Mouse (Mus musculus) urinary bladder, postnatal 25 days (tissue): ENCODE measurements at regions not wholly inside any gene's neighbourhood (a gene's known extent, or its start where the extent isn't known, plus 50 kb on each side); places are given as distances from the start of the nearest gene placed in this dataset.

ENCODE experiments used
- DNase-seq: peaks from one replicate; pipeline ENCODE4 v3.0.0; 2022; ENCODE audit warnings: low spot score

DNA sequence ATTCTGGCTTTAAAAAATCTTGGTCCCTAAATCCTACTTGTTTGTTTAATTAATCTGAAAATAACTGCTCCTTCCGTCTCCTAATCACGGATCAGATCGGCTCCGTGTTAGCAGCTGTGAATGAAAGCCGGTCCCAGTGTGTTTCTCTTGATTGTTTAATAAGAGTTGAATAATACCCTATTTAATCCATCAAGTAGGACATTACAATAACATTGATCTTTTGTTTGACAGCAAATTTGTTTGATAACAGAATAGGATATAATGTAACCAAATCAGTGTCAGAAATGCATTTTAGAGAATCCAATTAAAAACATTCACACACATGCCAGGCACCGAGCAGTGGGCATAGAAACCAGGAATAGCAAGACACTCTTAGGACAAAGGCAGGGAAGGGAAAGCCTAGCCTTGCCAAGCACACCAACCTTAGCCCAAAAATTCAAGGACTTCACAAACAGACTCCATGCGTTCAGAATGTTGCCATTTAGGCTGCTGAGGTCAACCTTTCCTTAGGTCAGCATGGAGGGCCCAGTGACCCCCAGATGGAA, 332.5 kb upstream of the Meis1 start:
- DNase-seq: no peak

DNA sequence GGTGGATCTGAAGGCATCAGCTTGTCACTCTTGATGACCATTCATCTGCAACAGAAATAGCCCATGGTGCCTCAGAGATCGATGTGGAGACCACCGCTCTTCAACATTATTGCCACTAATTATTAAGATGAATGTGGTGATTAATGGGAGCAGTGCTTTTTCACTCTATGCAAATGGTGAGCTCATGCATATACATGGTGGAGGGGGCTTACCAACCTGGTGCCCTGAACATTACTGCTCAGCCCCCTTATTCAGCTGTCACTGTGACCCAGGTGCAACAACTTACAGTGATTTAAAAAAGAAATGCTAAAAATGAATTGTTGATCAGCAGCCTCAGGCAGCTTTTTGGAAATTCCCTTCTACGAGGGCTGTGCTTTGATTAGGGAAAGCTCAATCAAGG, 334.9 kb upstream of the Meis1 start:
- no peak for DNase-seq

DNA sequence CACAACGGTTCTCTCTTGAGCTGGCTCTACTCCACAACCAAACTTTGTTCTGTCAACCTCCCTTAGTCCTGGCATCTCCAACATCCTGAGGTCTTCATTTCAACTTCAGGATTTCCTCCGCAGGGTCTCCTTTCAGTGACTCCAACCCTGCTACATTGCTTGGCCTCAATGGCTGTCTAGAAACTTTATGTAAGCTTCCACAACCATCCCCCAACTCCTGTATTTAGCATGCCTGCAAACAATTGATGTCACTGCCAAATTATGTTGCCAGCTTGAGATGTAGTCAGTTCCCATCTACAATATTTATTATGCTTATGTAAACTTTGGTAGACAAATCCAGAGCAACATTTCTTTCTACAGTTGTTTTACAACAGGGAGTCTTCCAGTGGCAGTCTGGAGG, 336.4 kb upstream of the Meis1 start:
- DNase-seq: no peak

DNA sequence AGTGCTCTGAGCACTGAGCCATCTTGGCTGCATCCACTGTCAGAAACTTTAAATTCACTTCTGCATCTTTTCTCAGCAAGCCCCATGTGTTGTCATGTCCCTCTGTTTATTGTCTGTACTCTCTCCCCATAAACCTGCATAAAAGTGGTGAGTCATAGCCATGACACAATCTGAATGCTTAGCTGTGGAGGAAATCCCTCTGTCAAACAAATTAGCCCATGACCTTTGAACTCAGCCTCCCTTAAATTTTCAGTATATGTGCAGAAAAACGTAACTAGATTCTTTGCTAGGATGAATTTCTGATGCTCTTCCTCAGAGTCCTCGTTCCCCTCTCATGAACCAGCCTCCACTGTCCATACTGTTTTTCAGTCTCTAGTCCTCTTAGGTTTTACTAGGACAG, 337.4 kb upstream of the Meis1 start:
- no peak for DNase-seq

DNA sequence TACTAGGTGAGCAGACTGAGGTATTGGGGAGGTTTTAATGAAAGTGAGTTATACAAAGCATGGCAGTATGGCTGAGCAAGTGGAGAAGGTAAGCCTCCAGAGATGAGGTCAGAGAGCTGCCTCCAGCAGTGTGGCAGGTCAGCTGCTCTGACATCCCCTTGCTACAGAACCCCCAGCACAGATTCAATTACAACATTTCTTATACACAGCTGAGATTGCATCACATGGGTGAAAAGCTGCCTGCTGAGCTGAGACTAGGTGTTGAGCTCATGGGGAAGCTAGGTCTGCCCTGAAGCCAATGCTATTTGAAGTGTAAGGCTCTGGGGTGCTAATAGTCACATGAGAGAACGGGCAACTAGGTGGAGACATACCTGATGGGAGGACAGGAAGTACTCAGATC, 350.4 kb upstream of the Meis1 start:
- no peak for DNase-seq

DNA sequence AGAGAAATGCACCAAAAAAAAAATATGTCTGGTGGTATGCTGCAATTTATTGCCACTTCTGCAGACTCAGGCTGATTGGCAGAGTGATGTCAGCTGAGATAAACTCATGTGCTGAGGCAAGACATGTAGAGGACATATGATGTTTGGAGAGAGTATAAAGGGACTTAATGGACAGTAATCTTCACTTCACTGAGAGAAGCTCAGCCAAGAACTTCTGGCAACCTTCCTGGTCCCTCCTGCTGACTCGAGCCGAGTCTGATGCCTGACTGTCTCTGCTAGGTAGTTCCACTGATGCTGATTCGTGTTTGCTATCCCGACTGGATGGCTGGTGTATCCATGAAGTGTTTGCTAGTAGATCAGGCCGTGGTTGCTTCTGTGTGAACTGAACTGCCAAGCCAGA, 354.7 kb upstream of the Meis1 start:
- no peak for DNase-seq

DNA sequence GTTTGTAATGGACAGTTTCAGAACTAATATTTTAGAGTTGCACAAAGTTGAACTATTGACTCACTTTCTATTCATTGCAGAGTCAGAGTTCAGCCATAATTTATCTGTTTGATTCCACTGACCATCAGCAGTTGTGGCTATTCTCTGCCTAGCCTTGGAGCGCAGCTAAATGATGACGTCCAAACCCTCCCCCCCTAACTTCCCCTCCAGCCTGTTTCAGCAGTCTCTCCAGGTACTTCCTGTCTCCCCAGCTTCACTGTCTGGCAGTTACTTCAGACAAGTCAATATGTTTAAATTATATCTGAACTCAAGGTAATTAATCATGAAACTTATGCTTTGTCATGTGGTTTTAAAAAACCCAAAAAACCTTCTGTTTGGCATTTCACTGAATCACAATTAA, 362.1 kb upstream of the Meis1 start:
- DNase-seq: no peak

DNA sequence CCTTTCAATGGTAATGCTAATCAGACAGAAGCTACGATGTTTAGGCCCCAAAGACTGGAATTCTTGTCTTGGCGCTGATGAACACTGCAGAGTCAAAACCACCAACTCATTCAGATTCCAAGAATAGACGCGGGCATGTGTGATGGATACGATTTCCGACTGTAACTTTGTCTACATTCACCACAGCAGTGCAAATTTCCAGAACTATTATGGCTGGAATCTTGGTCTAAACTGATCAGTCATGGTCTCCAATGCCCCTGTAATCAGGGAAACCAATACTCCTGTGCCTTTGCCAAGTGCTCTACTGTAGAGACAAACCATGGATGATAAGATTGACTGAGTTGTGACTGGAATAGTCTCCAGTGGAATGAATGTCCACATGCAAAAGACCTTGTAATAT, 370.4 kb upstream of the Meis1 start:
- no peak for DNase-seq

DNA sequence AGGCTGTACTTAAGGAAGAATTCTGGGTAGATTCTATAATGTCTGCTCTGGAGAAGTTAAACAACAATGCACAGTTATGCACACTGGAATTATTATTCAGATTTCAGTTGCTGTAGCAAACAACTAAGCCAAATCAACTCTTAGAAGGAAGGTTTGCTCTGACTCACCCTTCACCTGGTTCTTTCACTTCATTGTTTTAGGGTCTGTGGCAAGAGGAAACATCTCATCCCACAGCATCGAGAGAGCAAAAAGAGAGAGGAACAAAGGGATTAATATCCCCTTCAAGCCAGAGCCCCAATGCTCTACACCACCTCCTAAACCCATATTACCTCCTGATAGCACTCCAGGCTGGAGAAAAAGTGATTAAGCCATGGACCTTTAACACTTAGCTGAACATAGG, 373.4 kb upstream of the Meis1 start:
- DNase-seq: no peak

DNA sequence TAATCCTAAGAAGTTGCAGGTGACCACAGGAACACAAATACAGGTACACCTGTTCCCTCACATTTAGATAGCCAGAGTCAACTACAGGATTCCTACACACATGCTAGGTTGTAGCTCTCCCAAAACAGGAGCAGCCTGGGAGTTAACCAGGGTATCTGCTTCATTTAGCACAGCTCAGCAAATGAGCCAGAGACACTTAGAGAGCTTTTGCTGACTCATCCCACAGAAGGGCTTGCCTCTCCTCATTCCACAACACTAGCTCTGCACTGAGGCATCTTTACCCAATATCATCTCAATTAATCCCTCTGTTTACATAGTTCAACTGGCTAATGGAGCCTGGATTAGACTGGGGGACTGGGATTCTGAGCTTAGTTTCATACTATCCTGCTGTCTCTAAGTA, 375.6 kb upstream of the Meis1 start:
- DNase-seq: no peak

DNA sequence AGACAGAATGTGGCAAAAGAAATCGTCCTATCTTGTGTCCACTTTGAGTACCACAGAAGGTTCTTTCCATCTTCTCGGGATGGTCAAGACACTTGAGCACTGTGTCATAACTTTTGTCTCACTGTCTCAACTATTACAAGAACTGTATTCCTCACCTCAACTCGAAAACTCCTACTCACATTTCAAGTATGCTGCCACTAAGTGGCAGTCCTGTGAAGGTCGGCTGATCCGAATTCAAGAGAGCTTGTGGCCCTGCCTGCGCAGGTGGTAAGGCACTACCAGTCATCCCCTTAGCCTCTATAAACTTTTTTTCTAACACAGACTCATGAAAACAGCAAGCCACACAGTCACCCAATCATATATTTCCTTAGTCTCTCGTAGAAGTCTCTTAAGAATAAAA, 381.6 kb upstream of the Meis1 start:
- DNase-seq: no peak

DNA sequence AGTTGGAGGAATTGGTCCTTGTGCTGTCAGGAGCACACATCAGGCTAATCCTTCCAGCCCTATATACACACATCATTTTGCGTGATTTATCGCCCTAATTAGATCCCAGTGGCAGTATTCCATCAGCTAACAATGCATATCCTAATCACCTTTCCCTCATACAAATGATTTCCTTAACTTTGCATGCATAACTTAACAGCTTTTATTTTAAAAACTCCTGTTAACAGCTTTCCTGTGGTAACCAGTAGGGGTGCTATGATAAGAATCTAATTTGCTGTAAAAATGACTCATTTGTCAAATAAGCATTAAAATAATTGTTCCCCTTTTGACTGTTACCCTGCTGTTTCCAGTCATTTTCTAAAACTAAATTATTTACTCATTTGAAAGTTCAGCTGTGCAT, 401.4 kb upstream of the Meis1 start:
- DNase-seq: no peak

DNA sequence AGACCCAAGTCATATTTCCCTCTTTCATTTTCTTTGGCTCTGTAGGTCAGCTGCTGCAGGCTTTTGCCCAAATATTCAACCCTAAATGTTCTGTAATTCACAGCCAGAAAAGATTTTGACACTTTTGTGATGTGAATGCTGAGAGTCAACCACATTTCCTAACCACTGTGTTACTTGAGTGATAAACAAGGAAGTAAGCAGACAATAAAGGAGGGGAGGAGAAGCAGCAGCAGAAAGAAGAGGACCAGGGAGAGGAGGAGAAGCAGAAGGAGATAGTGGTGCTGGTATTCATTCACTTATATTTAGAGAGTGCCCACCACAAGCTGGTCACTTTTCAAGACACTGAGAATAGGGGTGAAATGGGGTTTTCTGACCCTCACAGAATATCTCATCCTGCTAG, 404.5 kb upstream of the Meis1 start:
- no peak for DNase-seq

DNA sequence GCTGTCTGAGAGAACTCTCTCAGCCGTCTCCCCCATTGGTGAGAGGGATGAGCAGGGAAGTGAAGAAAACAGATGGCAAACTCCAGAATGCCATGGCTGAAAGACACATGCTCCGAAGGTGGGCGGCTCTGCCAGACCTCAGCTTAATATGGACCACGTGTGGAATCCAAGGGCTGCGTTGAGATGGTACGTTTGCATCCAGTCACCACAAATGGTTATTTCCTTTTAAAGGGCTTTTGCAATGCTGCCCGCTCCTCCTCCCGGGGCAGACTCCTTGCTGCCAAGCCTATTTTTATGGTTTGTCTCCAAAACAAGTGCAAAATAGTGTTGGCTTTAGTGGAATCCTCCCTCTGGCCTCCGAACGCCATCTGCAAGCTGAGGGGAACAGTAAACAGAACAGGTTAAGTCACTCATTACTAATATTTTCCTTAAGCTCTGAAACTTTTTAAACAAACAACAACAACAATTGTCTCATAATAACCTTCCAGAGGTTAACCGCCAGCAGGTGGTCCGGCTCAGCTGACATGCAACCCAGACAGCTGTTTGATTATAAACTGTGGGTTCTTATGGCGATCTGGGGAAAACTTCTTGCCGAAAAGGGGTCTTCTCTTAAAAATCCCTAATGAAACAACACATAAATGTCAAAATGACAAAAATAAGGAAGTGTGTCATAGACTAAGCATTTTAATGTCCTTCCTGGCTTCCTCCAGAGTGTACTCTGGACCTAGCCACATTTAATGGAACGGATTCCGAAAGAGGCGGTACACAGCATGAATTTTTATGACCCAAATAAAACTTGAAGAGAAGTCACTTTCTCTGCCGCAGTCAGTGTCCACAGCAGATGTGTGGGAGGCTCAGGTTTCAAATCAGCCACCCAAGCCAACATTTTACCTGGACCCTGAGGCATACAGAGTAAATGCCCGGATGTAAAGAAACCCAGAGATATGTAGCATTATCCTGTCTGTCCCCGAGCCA, 405.3 kb upstream of the Meis1 start:
- DNase-seq: peak; percentile 11

DNA sequence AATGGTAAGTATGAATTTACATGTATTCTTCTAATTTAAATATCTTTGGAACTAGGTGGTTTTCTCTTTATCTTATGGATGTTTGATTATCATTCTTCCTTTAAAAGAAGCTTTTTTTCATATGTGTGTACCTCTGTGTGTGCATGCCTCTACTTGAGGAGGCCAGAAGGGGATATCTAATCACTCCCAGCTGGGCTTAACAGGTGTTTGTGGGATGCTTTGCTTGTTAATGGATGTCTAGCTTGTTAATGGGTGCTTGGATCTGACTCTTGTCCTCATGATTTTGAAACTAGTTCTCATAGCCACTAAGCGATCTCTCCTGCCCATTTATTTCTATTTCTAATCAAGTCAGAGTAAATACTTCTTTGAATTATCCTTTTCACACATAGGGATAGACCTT, 408.8 kb upstream of the Meis1 start:
- no peak for DNase-seq

DNA sequence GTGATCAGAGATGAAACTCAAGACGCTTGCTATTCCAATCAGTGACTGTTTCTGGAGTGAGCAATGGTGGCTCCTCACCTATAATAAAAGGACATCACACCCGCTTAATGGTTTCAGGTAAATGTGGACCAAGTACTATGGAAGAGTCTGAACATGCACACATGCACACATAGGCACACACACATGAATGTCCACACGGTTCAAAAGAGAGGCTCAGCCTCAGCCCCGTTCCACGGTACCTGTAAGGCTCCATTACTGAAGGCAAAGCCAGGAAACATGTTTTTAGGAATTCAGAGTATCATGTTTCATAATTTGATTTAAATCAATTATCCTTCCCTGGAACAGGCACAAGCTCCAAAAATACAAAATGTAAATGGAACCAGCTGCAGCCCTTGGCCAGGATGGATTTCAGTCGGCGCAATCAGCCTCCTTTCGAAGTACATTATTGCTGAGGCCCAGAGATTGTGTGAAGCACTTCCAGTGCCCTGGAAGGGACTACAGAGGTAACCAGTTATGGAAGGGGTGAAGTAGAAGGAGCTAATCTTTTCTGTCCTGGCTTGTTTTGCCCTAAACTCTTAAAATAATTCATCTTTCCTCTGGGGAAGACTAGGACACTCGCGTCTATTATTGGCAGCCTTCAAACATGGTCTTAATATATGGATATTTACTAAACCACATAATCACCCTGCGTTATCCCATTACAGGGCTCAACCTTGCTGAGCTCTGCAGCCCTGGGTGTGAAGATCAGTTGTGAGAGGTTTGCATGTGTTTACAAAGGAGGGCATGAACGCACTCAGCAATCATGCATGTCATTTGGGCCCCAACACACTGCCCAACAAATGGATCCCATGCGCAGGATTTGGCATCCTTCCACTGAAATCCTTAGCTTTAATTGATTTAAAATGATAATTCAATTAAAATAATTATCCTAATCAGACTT, 415.2 kb upstream of the Meis1 start:
- DNase-seq: no peak

DNA sequence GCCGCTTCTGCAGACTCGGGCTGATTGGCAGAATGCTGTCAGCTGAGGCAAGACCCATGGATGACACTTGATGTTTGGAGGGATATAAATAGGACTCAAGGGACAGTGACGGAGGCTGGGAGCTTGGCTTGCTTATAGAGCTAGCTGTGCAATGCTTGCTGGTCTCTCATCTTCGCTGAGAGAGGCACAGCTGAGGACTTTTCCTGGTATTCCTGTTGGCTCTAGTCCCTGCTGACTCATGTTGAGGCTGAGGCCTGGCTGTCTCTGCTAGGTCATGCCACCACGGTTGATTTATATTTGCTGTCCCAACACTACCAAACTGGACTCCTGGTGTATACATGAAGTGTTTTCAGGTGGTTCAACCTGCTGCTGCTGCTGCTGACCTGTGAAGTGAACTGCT, 419.6 kb upstream of the Meis1 start:
- no peak for DNase-seq

DNA sequence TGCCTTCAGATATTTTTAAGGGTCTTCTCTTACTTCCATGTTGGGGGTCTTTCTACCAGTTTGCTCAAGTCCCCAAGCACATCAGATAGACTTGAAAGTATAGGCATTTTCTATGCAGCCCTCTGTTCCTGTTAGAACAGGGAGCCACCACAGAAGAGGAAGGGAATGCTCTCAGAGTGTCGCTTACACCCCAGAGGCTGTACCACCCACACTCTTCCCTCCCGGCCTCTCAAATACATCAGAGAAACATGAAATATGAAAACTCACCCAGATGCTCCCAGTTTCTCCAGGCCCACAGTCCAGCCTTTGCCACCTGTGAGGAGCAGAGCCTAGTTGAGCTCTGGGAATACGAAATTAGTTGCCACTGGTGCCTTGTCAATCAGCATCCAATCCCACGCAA, 423.2 kb upstream of the Meis1 start:
- DNase-seq: no peak

DNA sequence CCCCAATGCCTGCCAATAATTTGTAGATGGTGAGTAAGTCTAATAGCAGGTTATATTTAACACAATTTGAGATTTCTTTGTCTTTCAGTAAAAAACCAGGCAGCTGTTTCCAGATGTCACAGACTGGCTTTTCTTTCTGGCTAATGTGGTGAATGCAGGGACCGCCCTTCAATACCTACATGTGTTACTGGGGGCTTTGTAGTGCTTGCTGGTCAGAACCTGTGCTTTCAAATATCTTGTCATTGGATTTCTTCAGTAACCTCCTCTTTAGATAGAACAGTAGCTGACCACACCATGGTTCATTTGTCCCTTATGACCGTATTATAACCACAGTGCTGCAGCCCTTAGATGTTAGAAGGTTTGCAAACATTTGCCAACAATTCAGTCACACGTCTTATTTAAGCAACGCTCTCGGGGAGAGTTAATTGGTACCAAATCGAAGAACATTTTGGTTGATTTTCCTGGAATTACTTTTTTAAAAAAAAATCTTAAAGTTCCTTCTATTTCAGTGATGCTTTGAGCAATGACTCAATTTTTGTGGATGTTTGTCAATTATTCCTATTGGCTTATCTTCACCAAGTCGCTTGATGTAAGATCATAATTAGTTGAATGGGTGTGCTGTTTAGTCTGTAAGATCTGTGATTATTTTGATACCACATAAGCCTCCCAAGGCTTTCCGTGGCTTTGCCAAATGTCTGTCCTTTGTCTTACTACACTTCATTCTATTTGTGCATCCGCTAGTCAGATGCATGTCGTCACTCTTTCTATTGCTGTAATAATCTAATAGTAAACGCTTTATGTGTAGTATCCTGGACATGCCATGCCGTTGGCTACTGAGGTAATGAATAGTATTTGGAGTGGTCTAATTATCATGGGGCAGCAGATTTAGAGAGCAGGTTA, 436.9 kb upstream of the Meis1 start:
- DNase-seq: no peak

DNA sequence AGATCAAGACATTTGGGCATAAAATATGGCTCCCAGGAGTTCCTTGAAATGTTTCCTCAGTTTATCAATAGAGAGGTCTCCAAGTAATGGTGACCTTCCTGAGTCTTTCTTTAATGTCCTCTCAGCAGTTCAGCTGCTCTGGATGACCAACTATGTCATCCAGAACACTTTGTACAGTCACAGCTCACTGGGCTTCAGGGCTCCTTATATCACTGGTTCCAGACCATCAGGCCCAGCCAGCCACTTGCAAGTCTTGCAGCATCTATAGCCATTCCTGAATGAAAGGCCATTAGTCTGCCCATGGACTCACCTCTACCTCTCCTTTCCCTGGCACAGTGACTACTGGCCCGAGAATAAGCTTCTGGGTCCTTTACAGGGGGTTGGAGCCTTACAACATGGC, 437.8 kb upstream of the Meis1 start:
- DNase-seq: no peak

DNA sequence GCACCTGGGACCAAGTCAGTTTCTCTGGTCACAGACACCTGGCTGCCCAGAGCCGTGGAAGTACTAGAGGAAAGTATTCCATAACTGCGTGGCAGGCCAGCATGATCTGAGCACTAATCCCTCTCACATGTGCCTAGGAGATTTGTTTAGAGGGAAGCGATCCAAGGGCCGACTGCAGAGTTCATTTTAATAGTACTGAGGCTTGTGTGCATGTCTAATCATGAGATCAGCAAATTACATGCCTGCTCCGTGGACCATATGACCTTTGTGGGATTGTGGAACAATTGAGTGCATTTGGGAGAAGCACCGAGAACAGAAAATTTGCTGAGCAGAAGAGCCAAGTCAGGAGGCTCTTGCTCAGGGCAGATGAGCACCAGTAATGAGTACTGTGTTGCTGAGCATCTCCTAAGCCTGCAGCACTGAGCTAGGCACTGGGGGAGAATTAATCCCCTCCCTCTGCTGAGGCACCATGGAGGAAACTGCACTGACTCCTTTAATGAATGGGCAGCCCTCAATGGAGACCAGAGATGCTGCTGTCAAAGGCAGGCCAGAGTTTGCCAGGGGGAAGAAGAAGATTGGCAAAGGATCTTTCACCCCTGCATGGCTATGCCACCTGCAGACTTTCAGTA, 445.1 kb upstream of the Meis1 start:
- DNase-seq: no peak
